Mouse (Mus musculus) heart, postnatal 0 days (tissue): ENCODE data around the gene Taf1b. TPM values are rescaled to one million over a fixed set of nuclear protein-coding genes. Genes with fewer than 3 reads are reported as not detected.

Experiments
- ATAC-seq: fragments of 200-750 bp; cut with Nextera tagmentation; 2 replicates; pipeline ENCODE4 v1.8.0; 2017; ENCODE audit warnings: low read depth, moderate number of reproducible peaks, moderate library complexity; ENCODE audit not compliant: insufficient read depth
- DNase-seq: peaks from one replicate; pipeline ENCODE4 v3.0.0-alpha.2; 2016; ENCODE audit warnings: low spot score
- H3K27ac ChIP-seq: fragments of 300-500 bp; sonication (generic); 2 replicates; pipeline ENCODE4 v1.5.1; 2014; ENCODE audit warnings: low read depth, mild to moderate bottlenecking
- H3K27me3 ChIP-seq: fragments of 300-500 bp; sonication (generic); 2 replicates; pipeline ENCODE4 v1.6.1; 2014; ENCODE audit warnings: low read length, mixed read lengths; ENCODE audit not compliant: control insufficient read depth, insufficient read depth
- H3K36me3 ChIP-seq: fragments of 300-500 bp; sonication (generic); replicated peaks from 2 replicates; pipeline ENCODE4 v1.6.1; 2014; ENCODE audit warnings: low read length, mixed read lengths; ENCODE audit not compliant: control insufficient read depth, insufficient read depth
- H3K4me1 ChIP-seq: fragments of 300-500 bp; sonication (generic); 2 replicates; pipeline ENCODE4 v1.6.1; 2014; ENCODE audit warnings: antibody characterized with exemption; ENCODE audit not compliant: control insufficient read depth, insufficient read depth
- H3K4me2 ChIP-seq: fragments of 300-500 bp; sonication (generic); 2 replicates; pipeline ENCODE4 v1.6.1; 2014; ENCODE audit warnings: low read depth, mild to moderate bottlenecking, low read length, moderate library complexity
- H3K4me3 ChIP-seq: fragments of 300-500 bp; sonication (generic); 2 replicates; pipeline ENCODE4 v1.5.1; 2014; ENCODE audit warnings: low read depth, low read length
- H3K9ac ChIP-seq: fragments of 300-500 bp; sonication (generic); replicated peaks from 2 replicates; pipeline ENCODE4 v1.6.1; 2014; ENCODE audit warnings: low read depth, low read length, mixed read lengths
- H3K9me3 ChIP-seq: fragments of 300-500 bp; sonication (generic); replicated peaks from 2 replicates; pipeline ENCODE4 v1.6.1; 2016; ENCODE audit warnings: low read length; ENCODE audit not compliant: control insufficient read depth
- CTCF ChIP-seq: IDR thresholded peaks from 2 replicates; pipeline ENCODE4 v1.5.1; 2016; ENCODE audit warnings: antibody characterized with exemption, control low read depth, low read depth
- EP300 ChIP-seq: IDR thresholded peaks from 2 replicates; pipeline ENCODE4 v1.6.1; 2016; ENCODE audit warnings: antibody characterized with exemption, low read depth
- WGBS: fragments of 180-500 bp; shearing (Covaris S2); extraction: QIAGEN DNeasy Blood & Tissue Kit; methylation state at CpG from one replicate; pipeline ENCODE4 v1.1.7; 2014; 5-methylcytosine and 5-hydroxymethylcytosine counted together
- polyA plus RNA-seq: library from polyadenylated mRNA; unstranded; fragments of >200 nt; fragmentation: Nextera tagmentation; extraction: Ambion mirVana; gene quantifications from 2 replicates; pipeline ENCODE4 v1.2.1, GENCODE M21; 2015
- total RNA-seq: library from RNA; depleted of rRNA; stranded (reverse); fragments of >200 nt; gene quantifications from 2 replicates; pipeline ENCODE4 v1.2.3, GENCODE M21; 2014; ENCODE audit warnings: low replicate concordance; rRNA removed

Taf1b gene
- total and polyA plus RNA-seq, 2 experiments from 2014 or later: 5.6 to 15.8 TPM

- Histone ChIP-seq H3K4me1 (no peaks in the 10 kb centered on the region), H3K9me3 (no peaks in the 10 kb centered on the region), H3K36me3 (no peaks in the 10 kb centered on the region), H3K27me3 (no peaks in the 10 kb centered on the region), H3K4me2 (no peak overlapping the region), H3K27ac (no peak overlapping the region), H3K9ac (no peak overlapping the region), H3K4me3 (no peak overlapping the region)
- WGBS: 74% methylated on average over 8 of the region's 8 CpGs
- no peak for ATAC-seq
- TF ChIP-seq CTCF (no peak), EP300 (no peak)
- no peak for DNase-seq
These were observed 101.3 kb downstream of the Taf1b start for GRCm38 (mm10) chr12:24599366-24599895.

GRCm38 (mm10) chr12:24600074-24600473 lies 101.9 kb downstream of the Taf1b start:
- Histone ChIP-seq H3K4me1 (no peaks in the 10 kb centered on the region), H3K36me3 (no peaks in the 10 kb centered on the region), H3K27ac (no peak overlapping the region), H3K4me2 (no peak overlapping the region), H3K9ac (no peak overlapping the region), H3K4me3 (no peak overlapping the region), H3K9me3 (no peaks in the 10 kb centered on the region), H3K27me3 (no peaks in the 10 kb centered on the region)
- ATAC-seq (no peak), DNase-seq (no peak)
- no peak for TF ChIP-seq CTCF
- TF ChIP-seq EP300: no peak
- 81% methylated on average over 7 of the region's 7 CpGs for WGBS

- WGBS: 5% methylated on average over 9 of the region's 9 CpGs
- Histone ChIP-seq H3K27ac (no peak overlapping the region), H3K4me1 (no peaks in the 10 kb centered on the region), H3K9me3 (no peaks in the 10 kb centered on the region), H3K4me2 (no peak overlapping the region), H3K36me3 (no peaks in the 10 kb centered on the region), H3K9ac (no peak overlapping the region), H3K27me3 (no peaks in the 10 kb centered on the region), H3K4me3 (no peak overlapping the region)
- peak; percentile 91 for TF ChIP-seq CTCF
- no peak for TF ChIP-seq EP300
- ATAC-seq (peak; percentile 82), DNase-seq (peak; percentile 73)
These were observed 102.6 kb downstream of the Taf1b start for GRCm38 (mm10) chr12:24600806-24601205.

GRCm38 (mm10) chr12:24603266-24603665 lies 105.1 kb downstream of the Taf1b start:
- DNase-seq: peak; percentile 48
- Histone ChIP-seq H3K36me3 (no peaks in the 10 kb centered on the region), H3K27me3 (no peaks in the 10 kb centered on the region), H3K9me3 (no peaks in the 10 kb centered on the region), H3K27ac (no peak overlapping the region), H3K4me1 (no peaks in the 10 kb centered on the region), H3K4me2 (no peak overlapping the region), H3K9ac (no peak overlapping the region), H3K4me3 (no peak overlapping the region)
- ATAC-seq: no peak
- TF ChIP-seq EP300: no peak
- TF ChIP-seq CTCF: peak; percentile 88
- WGBS: 41% methylated on average over 2 of the region's 2 CpGs

- TF ChIP-seq CTCF (no peak), EP300 (no peak)
- Histone ChIP-seq H3K4me2 (no peak overlapping the region), H3K9ac (no peak overlapping the region), H3K27me3 (no peaks in the 10 kb centered on the region), H3K9me3 (no peaks in the 10 kb centered on the region), H3K4me3 (no peak overlapping the region), H3K27ac (no peak overlapping the region), H3K4me1 (no peaks in the 10 kb centered on the region), H3K36me3 (no peaks in the 10 kb centered on the region)
- WGBS: 69% methylated on average over 10 of the region's 10 CpGs
- ATAC-seq (no peak), DNase-seq (no peak)
These were observed 108.0 kb downstream of the Taf1b start for GRCm38 (mm10) chr12:24606166-24606565.

Other genes starting within 250 kb of the Taf1b start
- 0.73 and 0.88 TPM in 2 replicates for gene Grhl1, start 73.9 kb downstream of the Taf1b start, total RNA-seq
- 0.40 and 0.55 TPM in 2 replicates for gene Grhl1, start 73.9 kb downstream of the Taf1b start, polyA plus RNA-seq
- gene Klf11, start 152.9 kb downstream of the Taf1b start, total RNA-seq: 37.4 and 45.5 TPM in 2 replicates
- gene Klf11, start 152.9 kb downstream of the Taf1b start, polyA plus RNA-seq: 16.5 and 25.4 TPM in 2 replicates
- gene Cys1, start 183.5 kb downstream of the Taf1b start, total RNA-seq: 2.5 and 3.8 TPM in 2 replicates
- 0.85 and 0.89 TPM in 2 replicates for gene Cys1, start 183.5 kb downstream of the Taf1b start, polyA plus RNA-seq
- 76.8 and 78.0 TPM in 2 replicates for gene Rrm2, start 209.9 kb downstream of the Taf1b start, total RNA-seq
- gene Rrm2, start 209.9 kb downstream of the Taf1b start, polyA plus RNA-seq: 81.8 and 90.3 TPM in 2 replicates